Mouse (Mus musculus) bone marrow, adult 2 months (tissue): ENCODE results near the gene Shld2.

Experiments used
- CTCF ChIP-seq: fragments of 200-500 bp; IDR thresholded peaks from 2 replicates; pipeline ENCODE4 v1.5.1; 2011; ENCODE audit warnings: low read length, control low read depth; ENCODE audit not compliant: control insufficient read depth, insufficient read depth
- POLR2A ChIP-seq: fragments of 200-500 bp; IDR thresholded peaks from 2 replicates; pipeline ENCODE4 v1.6.1; 2011; ENCODE audit warnings: low read depth, mild to moderate bottlenecking, control low read depth, low read length, borderline replicate concordance; ENCODE audit not compliant: control insufficient read depth

DNA sequence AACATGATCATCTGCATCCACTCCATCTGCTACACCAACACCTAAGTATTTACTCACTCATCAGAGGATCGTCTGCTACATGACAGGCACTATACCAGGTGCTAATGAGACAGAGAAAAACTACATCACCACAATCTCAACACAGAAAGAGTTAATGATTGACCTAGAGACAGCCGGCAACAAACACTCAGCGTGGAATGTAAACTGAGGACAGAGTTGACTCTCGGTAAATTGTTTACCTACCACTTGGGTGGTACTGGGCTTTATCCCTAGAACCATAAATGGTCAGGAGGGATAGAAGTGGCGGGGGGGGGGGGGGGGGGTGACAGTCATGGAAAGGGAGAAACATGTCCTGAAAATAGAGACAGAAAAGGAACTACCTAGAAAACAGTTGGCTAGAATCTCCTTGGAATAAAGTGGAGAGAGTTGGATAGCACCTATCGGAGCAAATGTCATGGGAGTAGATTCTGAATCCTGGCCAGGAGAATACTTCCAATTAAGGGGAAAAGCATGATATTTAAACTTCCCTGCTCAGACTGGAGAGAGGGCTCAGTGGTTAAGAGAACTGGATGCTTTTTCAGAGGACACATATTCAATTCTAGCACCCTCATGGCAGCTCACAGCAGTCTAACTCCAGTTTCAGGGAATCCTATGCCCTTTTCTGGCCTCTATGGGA, 57.7 kb downstream of the Shld2 start:
- no peak for TF ChIP-seq CTCF
- no peak for TF ChIP-seq POLR2A
